Mouse (Mus musculus): ENCODE data around the gene Hsd17b7.

The Hsd17b7 gene

GRCm38 (mm10) chr1:169946004-169946403, 23.0 kb downstream of the Hsd17b7 start:
- no peak for ATAC-seq (ENCODE audit: insufficient number of reproducible peaks, low FRiP score, low TSS enrichment)

GRCm38 (mm10) chr1:169939345-169939744, 29.7 kb downstream of the Hsd17b7 start:
- no peak for ATAC-seq (ENCODE audit: insufficient number of reproducible peaks, low FRiP score, low TSS enrichment)

GRCm38 (mm10) chr1:169934005-169934725, 34.9 kb downstream of the Hsd17b7 start:
- peak; percentile 54 for ATAC-seq (ENCODE audit: insufficient number of reproducible peaks, low FRiP score, low TSS enrichment)

GRCm38 (mm10) chr1:169932122-169932746, 36.8 kb downstream of the Hsd17b7 start:
- no peak for ATAC-seq (ENCODE audit: insufficient number of reproducible peaks, low FRiP score, low TSS enrichment)

GRCm38 (mm10) chr1:169931698-169932097, 37.3 kb downstream of the Hsd17b7 start:
- no peak for ATAC-seq (ENCODE audit: insufficient number of reproducible peaks, low FRiP score, low TSS enrichment)

GRCm38 (mm10) chr1:169928454-169928971, 40.5 kb downstream of the Hsd17b7 start, which contains the start of gene Ccdc190:
Gene Ccdc190, plus strand, starts transcription at chr1:169928648.
- ATAC-seq (ENCODE audit: insufficient number of reproducible peaks, low FRiP score, low TSS enrichment), result no peak

- ATAC-seq (ENCODE audit: insufficient number of reproducible peaks, low FRiP score, low TSS enrichment), result no peak
These were observed 41.2 kb downstream of the Hsd17b7 start for GRCm38 (mm10) chr1:169927753-169928369.

GRCm38 (mm10) chr1:169924567-169924966, 44.5 kb downstream of the Hsd17b7 start:
- no peak for ATAC-seq (ENCODE audit: insufficient number of reproducible peaks, low FRiP score, low TSS enrichment)

GRCm38 (mm10) chr1:169921710-169922211, 47.3 kb downstream of the Hsd17b7 start:
- no peak for ATAC-seq (ENCODE audit: insufficient number of reproducible peaks, low FRiP score, low TSS enrichment)

GRCm38 (mm10) chr1:169919211-169919610, 49.8 kb downstream of the Hsd17b7 start:
- ATAC-seq (ENCODE audit: insufficient number of reproducible peaks, low FRiP score, low TSS enrichment), result 0 out of 2 replicates have a peak, but pooled peaks have one; percentile 37

- ATAC-seq (ENCODE audit: insufficient number of reproducible peaks, low FRiP score, low TSS enrichment), result no peak
These were observed 51.0 kb downstream of the Hsd17b7 start for GRCm38 (mm10) chr1:169917998-169918397.

GRCm38 (mm10) chr1:169917115-169917796, 51.8 kb downstream of the Hsd17b7 start:
- no peak for ATAC-seq (ENCODE audit: insufficient number of reproducible peaks, low FRiP score, low TSS enrichment)

- ATAC-seq (ENCODE audit: insufficient number of reproducible peaks, low FRiP score, low TSS enrichment), result no peak
These were observed 52.4 kb downstream of the Hsd17b7 start for GRCm38 (mm10) chr1:169916659-169917058.

- ATAC-seq (ENCODE audit: insufficient number of reproducible peaks, low FRiP score, low TSS enrichment), result no peak
These were observed 57.5 kb downstream of the Hsd17b7 start for GRCm38 (mm10) chr1:169911526-169911925.

GRCm38 (mm10) chr1:169910751-169911150, 58.3 kb downstream of the Hsd17b7 start:
- no peak for ATAC-seq (ENCODE audit: insufficient number of reproducible peaks, low FRiP score, low TSS enrichment)

GRCm38 (mm10) chr1:169909659-169910058, 59.4 kb downstream of the Hsd17b7 start:
- ATAC-seq (ENCODE audit: insufficient number of reproducible peaks, low FRiP score, low TSS enrichment), result no peak

GRCm38 (mm10) chr1:169909163-169909562, 59.9 kb downstream of the Hsd17b7 start:
- no peak for ATAC-seq (ENCODE audit: insufficient number of reproducible peaks, low FRiP score, low TSS enrichment)

GRCm38 (mm10) chr1:169900771-169901336, 68.2 kb downstream of the Hsd17b7 start:
- ATAC-seq (ENCODE audit: insufficient number of reproducible peaks, low FRiP score, low TSS enrichment), result no peak

Data from cerebellum, adult (tissue).